Mouse (Mus musculus) midbrain, embryonic 16.5 days (tissue): ENCODE results near the gene Fignl1. TPM values are rescaled to one million over a fixed set of nuclear protein-coding genes. Genes with fewer than 3 reads are reported as not detected.

Experiments
- ATAC-seq: fragments of 200-750 bp; cut with Nextera tagmentation; 2 replicates; pipeline ENCODE4 v1.8.0; 2017; ENCODE audit warnings: moderate TSS enrichment
- H3K27ac ChIP-seq: fragments of 300-500 bp; sonication (generic); 2 replicates; pipeline ENCODE4 v1.5.1; 2014; ENCODE audit warnings: mild to moderate bottlenecking, low read length, mixed read lengths
- H3K27me3 ChIP-seq: fragments of 300-500 bp; sonication (generic); 2 replicates; pipeline ENCODE4 v1.6.1; 2014; ENCODE audit warnings: low read depth, low read length, mixed read lengths; ENCODE audit not compliant: control insufficient read depth, insufficient read depth
- H3K36me3 ChIP-seq: fragments of 300-500 bp; sonication (generic); 2 replicates; pipeline ENCODE4 v1.6.1; 2014; ENCODE audit warnings: mild to moderate bottlenecking, low read length, moderate library complexity, mixed read lengths; ENCODE audit not compliant: control insufficient read depth, insufficient read depth
- H3K4me1 ChIP-seq: fragments of 300-500 bp; sonication (generic); 2 replicates; pipeline ENCODE4 v1.6.1; 2014; ENCODE audit warnings: mild to moderate bottlenecking, low read length, mixed read lengths; ENCODE audit not compliant: control insufficient read depth, insufficient read depth
- H3K4me2 ChIP-seq: fragments of 300-500 bp; sonication (generic); 2 replicates; pipeline ENCODE4 v1.6.1; 2014; ENCODE audit warnings: mild to moderate bottlenecking, low read length, mixed read lengths
- H3K4me3 ChIP-seq: fragments of 300-500 bp; sonication (generic); 2 replicates; pipeline ENCODE4 v1.5.1; 2014; ENCODE audit warnings: low read depth, mild to moderate bottlenecking, low read length, moderate library complexity, mixed read lengths
- H3K9ac ChIP-seq: fragments of 300-500 bp; sonication (generic); 2 replicates; pipeline ENCODE4 v1.6.1; 2014; ENCODE audit warnings: low read depth, low read length, mixed read lengths
- H3K9me3 ChIP-seq: fragments of 300-500 bp; sonication (generic); replicated peaks from 2 replicates; pipeline ENCODE4 v1.6.1; 2014; ENCODE audit warnings: mild to moderate bottlenecking, low read length, mixed read lengths; ENCODE audit not compliant: control insufficient read depth, poor library complexity, severe bottlenecking
- WGBS: fragments of 180-500 bp; shearing (Covaris S2); extraction: QIAGEN DNeasy Blood & Tissue Kit; methylation state at CpG from one replicate; pipeline ENCODE4 v1.1.7; 2014; 5-methylcytosine and 5-hydroxymethylcytosine counted together
- polyA plus RNA-seq: library from polyadenylated mRNA; unstranded; fragments of >200 nt; fragmentation: Nextera tagmentation; extraction: Ambion mirVana; gene quantifications from 2 replicates; pipeline ENCODE4 v1.2.1, GENCODE M21; 2015

The Fignl1 gene
- polyA plus RNA-seq, 1 experiment from 2014 or later = 7.1 TPM

DNA sequence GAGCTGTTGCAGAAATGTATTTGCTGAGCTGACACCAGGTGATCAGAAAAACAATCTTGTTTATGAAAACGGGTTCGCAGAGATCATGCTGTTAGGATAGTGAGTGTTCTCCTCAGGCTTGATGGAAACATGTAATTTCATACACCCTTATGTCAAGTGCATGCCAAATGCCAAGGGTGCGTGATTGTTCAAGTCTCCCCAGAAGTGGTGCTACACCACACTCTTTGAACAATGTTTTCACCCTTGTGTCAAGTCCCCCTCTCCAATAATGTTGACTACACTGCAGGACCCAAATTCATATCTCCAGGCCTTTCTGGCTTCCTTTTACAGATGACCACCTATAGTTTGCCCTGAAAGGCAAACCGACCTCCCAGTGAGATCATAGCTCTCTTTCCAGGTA is 39.7 kb upstream of the Fignl1 start:
- H3K27ac ChIP-seq = no peak overlapping the region
- H3K4me3 ChIP-seq = no peak overlapping the region
- H3K9me3 ChIP-seq = no peaks in the 10 kb centered on the region
- no peak overlapping the region for H3K9ac ChIP-seq
- peaks cover 23% of the 10 kb centered on the region for H3K4me1 ChIP-seq
- 94% methylated on average over 4 of the region's 4 CpGs for WGBS
- H3K36me3 ChIP-seq = no peaks in the 10 kb centered on the region
- ATAC-seq = no peak
- H3K4me2 ChIP-seq = no peak overlapping the region
- H3K27me3 ChIP-seq = no peaks in the 10 kb centered on the region

DNA sequence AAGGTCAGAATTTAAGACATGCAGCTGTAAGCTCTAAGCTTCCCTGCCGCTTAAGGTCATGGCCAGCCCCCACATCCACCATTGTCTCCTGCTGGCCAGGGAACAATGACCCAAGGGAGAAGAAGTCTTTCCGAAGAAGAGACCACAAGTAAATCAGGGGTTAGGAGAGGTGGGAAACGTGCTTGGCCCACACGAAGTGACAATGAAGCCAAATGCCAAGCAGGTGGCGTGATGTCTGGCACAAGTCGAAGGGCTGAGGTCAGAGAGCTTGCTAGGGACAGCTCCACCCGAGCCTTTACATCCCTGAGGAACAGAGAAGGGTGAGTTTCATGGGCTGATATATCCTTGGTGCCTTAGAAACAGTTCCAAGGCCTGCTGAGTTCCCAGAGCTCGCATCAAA is 36.3 kb upstream of the Fignl1 start:
- WGBS = 59% methylated on average over 8 of the region's 8 CpGs
- H3K9me3 ChIP-seq = no peaks in the 10 kb centered on the region
- no peak overlapping the region for H3K4me3 ChIP-seq
- H3K4me1 ChIP-seq = peaks cover 13% of the 10 kb centered on the region
- no peaks in the 10 kb centered on the region for H3K27me3 ChIP-seq
- H3K36me3 ChIP-seq = no peaks in the 10 kb centered on the region
- H3K9ac ChIP-seq = no peak overlapping the region
- no peak overlapping the region for H3K4me2 ChIP-seq
- no peak overlapping the region; the same call in 1 of the 2 replicates for H3K27ac ChIP-seq
- ATAC-seq = no peak

DNA sequence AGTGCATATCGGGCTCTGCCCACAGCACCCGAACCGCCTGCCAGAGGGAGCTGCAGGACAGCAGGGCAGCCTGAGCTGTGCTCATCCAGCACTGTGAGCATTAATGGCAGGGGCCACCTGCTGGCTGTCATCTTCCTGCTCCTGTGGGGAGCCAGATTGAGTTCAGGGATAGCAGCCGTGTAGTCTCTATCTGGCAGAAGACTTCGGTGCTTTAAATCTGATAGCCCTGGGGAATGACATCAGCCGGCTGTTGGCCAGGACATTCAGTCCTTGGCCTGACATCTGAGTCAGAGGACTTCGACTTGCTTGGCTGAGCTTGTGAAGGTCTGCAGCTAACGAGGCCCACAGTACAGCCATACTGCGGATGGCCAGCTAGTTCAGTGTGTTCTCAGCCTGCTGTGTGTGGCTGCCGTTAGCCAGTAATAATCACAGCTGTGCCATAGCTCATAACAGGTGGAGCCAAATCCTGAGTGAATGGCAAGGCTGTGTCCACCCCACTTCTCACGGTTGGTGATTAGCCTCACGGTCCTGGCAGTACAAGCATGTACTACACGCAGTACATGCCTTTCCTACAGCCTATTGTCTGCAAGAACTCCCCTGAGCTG is 35.7 kb upstream of the Fignl1 start:
- Histone ChIP-seq H3K4me3 (no peak overlapping the region), H3K9ac (no peak overlapping the region), H3K4me1 (peaks cover 9% of the 10 kb centered on the region; the same call in 1 of the 2 replicates), H3K9me3 (no peaks in the 10 kb centered on the region), H3K27me3 (no peaks in the 10 kb centered on the region), H3K4me2 (no peak overlapping the region), H3K36me3 (no peaks in the 10 kb centered on the region), H3K27ac (peak overlapping the region; percentile 50; the same call in 1 of the 2 replicates)
- ATAC-seq = peak; percentile 81
- 34% methylated on average over 13 of the region's 13 CpGs for WGBS

DNA sequence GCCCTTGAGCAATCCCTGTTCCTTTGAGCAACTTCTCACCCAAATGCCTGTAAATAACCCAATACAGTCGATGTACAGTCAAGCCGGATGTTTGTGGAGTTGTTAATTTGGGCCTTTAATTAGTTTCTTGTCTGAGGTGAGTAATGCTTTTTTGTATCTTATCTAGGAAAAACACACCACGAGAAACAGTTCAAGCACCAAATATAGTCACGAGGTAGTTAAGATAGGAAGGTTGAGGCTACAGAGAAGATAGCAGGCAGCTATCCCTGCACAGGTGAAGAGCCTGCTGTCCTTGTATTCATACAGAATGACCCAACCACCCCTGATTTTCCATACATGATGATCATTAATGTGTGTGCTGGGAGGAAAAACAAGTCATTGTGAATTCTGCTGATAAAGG is 32.8 kb upstream of the Fignl1 start:
- H3K9ac ChIP-seq = no peak overlapping the region
- ATAC-seq = no peak
- H3K36me3 ChIP-seq = no peaks in the 10 kb centered on the region
- no peak overlapping the region for H3K27ac ChIP-seq
- no peaks in the 10 kb centered on the region for H3K9me3 ChIP-seq
- H3K4me2 ChIP-seq = no peak overlapping the region
- WGBS = 85% methylated on average over 4 of the region's 4 CpGs
- no peaks in the 10 kb centered on the region; the same call in 1 of the 2 replicates for H3K27me3 ChIP-seq
- peaks cover 9% of the 10 kb centered on the region; the same call in 1 of the 2 replicates for H3K4me1 ChIP-seq
- H3K4me3 ChIP-seq = no peak overlapping the region

DNA sequence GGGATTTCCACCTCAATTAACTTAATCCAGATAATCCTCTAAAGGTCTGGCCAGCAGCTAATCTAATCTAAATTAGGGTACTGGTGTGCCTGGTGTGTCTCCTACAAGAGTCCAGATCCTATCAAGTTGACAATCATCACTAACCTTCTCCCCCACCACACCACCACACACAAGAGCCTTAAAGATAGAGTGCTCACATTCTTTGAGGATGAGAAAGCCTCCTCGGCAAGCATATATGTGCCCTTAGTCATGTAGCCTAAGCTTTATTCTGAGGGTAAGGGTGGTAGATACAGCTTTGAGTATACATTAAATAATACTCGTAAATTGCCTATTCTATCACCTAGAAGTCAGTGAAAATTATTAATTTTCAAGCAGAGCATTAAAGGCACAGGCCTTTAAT is 32.0 kb upstream of the Fignl1 start:
- Histone ChIP-seq H3K36me3 (no peaks in the 10 kb centered on the region), H3K4me2 (no peak overlapping the region), H3K4me1 (peaks cover 12% of the 10 kb centered on the region; the same call in 1 of the 2 replicates), H3K27me3 (no peaks in the 10 kb centered on the region; the same call in 1 of the 2 replicates), H3K4me3 (no peak overlapping the region), H3K9ac (no peak overlapping the region), H3K27ac (no peak overlapping the region), H3K9me3 (no peaks in the 10 kb centered on the region)
- WGBS = 63% methylated on average over 2 of the region's 2 CpGs
- ATAC-seq = no peak

DNA sequence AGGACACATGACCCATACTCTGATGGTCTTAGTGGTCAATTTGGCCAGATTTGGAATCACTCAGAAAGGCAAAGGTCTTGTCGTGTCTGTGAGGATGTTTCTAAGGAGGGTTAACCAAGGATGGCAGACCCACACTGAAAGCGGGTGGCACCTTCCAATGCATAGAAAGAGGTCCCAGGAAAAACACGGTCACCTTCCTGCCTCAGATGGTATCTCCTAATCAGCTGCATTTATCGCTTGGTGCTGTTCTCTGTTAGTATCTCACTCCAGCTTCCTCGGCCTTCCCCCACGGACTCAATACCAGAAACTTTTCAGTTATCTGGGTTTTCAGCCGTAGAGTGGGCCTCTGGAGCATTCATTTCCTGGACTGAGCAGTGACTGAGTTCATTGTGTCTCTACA is 31.1 kb upstream of the Fignl1 start:
- H3K36me3 ChIP-seq = no peaks in the 10 kb centered on the region
- no peak overlapping the region for H3K4me2 ChIP-seq
- H3K9me3 ChIP-seq = no peaks in the 10 kb centered on the region
- no peak overlapping the region for H3K27ac ChIP-seq
- H3K9ac ChIP-seq = no peak overlapping the region
- no peak for ATAC-seq
- WGBS = 94% methylated on average over 7 of the region's 7 CpGs
- H3K27me3 ChIP-seq = no peaks in the 10 kb centered on the region; the same call in 1 of the 2 replicates
- no peak overlapping the region for H3K4me3 ChIP-seq
- peaks cover 10% of the 10 kb centered on the region; the same call in 1 of the 2 replicates for H3K4me1 ChIP-seq

DNA sequence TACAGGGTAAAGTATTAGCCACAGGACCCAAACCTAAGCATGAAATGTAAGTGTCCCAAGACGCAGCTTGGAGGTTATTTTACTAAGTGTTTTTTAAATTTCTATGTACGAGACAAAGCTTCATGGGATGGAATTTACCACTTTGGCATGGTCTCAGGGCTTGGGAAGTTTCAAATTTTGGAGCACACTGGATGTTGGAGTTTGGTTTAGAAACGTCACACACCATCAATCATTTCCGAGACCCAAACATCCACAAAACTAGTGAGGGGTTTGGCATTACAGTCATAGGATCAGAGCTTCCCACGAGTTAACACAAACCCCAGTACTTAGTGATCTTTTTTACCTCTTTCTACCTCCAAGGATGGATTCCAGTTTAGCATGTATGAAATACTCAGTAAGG is 28.6 kb upstream of the Fignl1 start:
- no peak for ATAC-seq
- Histone ChIP-seq H3K4me1 (peaks cover 3% of the 10 kb centered on the region; the same call in 1 of the 2 replicates), H3K4me3 (no peak overlapping the region), H3K27ac (no peak overlapping the region), H3K9ac (no peak overlapping the region), H3K9me3 (no peaks in the 10 kb centered on the region), H3K27me3 (no peaks in the 10 kb centered on the region; the same call in 1 of the 2 replicates), H3K36me3 (no peaks in the 10 kb centered on the region), H3K4me2 (no peak overlapping the region)
- WGBS = 94% methylated on average over 5 of the region's 5 CpGs

DNA sequence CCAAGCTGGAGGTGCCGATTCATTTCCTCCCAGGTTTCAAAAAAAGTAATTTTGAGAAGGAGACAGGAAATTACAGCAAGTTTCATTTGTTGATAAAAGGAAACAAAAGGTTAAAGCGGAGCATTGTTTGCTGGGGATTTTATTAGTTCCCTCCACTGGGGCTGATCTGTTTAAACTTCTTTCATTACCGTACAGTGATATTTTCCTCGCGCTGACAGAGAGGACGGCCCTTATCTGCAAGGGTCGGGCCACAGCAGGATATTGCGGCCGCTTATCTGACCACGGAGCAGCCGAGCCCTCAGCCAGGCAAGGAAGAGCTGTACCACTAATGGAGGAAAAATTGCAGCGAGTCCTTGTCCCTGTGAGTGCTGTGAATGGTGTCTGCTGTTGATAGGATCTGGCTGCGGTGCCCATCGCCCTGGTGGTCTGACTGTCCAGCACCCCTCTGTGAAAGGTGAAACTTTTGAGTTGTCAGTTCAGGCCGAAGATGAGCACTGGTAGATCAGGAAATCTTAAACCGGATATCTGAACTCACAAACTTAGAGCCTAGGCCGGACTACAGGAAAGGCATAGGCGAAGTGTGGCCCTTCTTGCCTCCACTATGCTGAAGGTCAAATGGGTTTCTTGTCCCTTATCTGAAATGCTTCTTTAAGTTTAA is 28.1 kb upstream of the Fignl1 start:
- Histone ChIP-seq H3K27me3 (no peaks in the 10 kb centered on the region; the same call in 1 of the 2 replicates), H3K9me3 (no peaks in the 10 kb centered on the region), H3K9ac (no peak overlapping the region), H3K4me3 (no peak overlapping the region), H3K4me2 (no peak overlapping the region), H3K27ac (no peak overlapping the region), H3K4me1 (peaks cover 3% of the 10 kb centered on the region; the same call in 1 of the 2 replicates), H3K36me3 (no peaks in the 10 kb centered on the region)
- WGBS = 46% methylated on average over 18 of the region's 18 CpGs
- ATAC-seq = 0 out of 2 replicates have a peak, but pooled peaks have one; percentile 29

DNA sequence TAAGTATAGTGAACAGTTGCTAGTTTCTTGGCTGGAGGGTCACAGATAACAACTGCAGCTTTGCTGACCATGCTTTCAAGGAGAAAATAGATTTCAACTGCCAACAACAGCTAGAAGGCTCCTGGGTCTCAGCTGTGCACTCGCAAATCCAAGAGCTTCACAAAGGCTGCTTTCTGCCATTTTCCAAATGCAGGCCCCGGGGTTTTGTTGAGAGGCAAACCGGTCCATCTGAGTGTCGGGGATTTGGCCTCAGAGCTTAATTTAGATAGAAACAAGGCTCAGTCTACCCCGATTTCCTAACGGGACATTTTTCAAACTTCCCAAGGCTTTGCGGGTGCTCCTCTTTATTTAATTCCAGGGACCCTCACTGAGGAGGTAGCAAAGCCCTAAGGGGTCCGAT is 27.5 kb upstream of the Fignl1 start:
- no peak for ATAC-seq
- no peaks in the 10 kb centered on the region for H3K36me3 ChIP-seq
- 44% methylated on average over 8 of the region's 8 CpGs for WGBS
- no peak overlapping the region for H3K4me3 ChIP-seq
- H3K4me1 ChIP-seq = peaks cover 3% of the 10 kb centered on the region; the same call in 1 of the 2 replicates
- no peak overlapping the region for H3K27ac ChIP-seq
- H3K27me3 ChIP-seq = no peaks in the 10 kb centered on the region; the same call in 1 of the 2 replicates
- H3K9me3 ChIP-seq = no peaks in the 10 kb centered on the region
- no peak overlapping the region for H3K9ac ChIP-seq
- no peak overlapping the region for H3K4me2 ChIP-seq
